ENCODE assay signal across 22 mouse cellular contexts in the genomic region with DNA sequence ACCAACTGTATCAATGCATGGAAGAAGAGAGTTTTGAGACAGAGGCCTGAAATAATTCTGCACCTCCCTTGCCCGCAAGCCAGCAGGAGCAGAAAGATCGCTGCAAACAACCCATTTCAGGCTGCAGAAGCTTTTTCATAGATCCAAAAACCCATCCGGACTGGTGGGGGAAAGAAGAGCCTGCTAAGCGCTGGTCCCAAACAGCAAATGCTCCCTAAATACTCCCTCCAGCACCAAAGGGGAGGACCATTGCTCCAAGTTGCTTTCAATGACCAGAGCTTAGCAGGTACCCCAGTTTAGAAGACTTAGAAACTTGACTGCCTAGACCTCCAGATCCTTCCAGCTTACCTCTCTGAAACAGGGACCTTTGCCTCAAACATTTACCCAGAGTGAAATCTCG. TPM values are rescaled to one million over a fixed set of nuclear protein-coding genes. Genes with fewer than 3 reads are reported as not detected.
"Had no signal": no experiment of that assay in that cellular context is flagged by ENCODE, and none has a peak within 500 bp of the region (broad histone marks: within the 10 kb centered on the region; RNA-seq: fewer than 3 reads in every experiment).

No protein-coding gene starts in this region.

- H3K27ac ChIP-seq: kidney, embryonic 15.5 days; left cerebral cortex, adult 2 months; limb, embryonic 13.5 days; liver, embryonic 12.5 days; liver, embryonic 15.5 days; lung, embryonic 15.5 days; midbrain, embryonic 10.5 days; stomach, embryonic 15.5 days had no signal

- H3K4me1 ChIP-seq: liver, embryonic 12.5 days had no signal

- H3K9me3 ChIP-seq: kidney, embryonic 15.5 days; limb, embryonic 13.5 days; liver, embryonic 12.5 days; liver, embryonic 15.5 days; lung, embryonic 15.5 days; midbrain, embryonic 10.5 days; stomach, embryonic 15.5 days had no signal

- H3K9ac ChIP-seq: kidney, embryonic 15.5 days; limb, embryonic 13.5 days; liver, embryonic 12.5 days; liver, embryonic 15.5 days; lung, embryonic 15.5 days; stomach, embryonic 15.5 days had no signal

- DNase-seq: kidney, adult 11 months; kidney, adult 8-10 months; kidney, postnatal 10 days; kidney, postnatal 36 days; layer of hippocampus, postnatal 36 days; liver; lung, adult 18-20 months; lung, postnatal 10 days; lung, postnatal 36 days; right cerebral cortex, adult 18-20 months; right cerebral cortex, postnatal 14 days; spleen, adult 18-20 months; thymus, postnatal 36 days had no signal

- H3K4me3 ChIP-seq: kidney, embryonic 15.5 days; left cerebral cortex, adult 2 months; liver, embryonic 12.5 days; liver, embryonic 15.5 days; lung, embryonic 15.5 days; megakaryocyte, embryonic 14.5 days; midbrain, embryonic 10.5 days; stomach, embryonic 15.5 days had no signal

- ATAC-seq: liver, embryonic 12.5 days had no signal

- H3K36me3 ChIP-seq: kidney, embryonic 15.5 days; limb, embryonic 13.5 days; liver, embryonic 12.5 days; liver, embryonic 15.5 days; lung, embryonic 15.5 days; midbrain, embryonic 10.5 days; stomach, embryonic 15.5 days had no signal

- H3K4me2 ChIP-seq: kidney, embryonic 15.5 days; liver, embryonic 12.5 days; liver, embryonic 15.5 days; lung, embryonic 15.5 days; stomach, embryonic 15.5 days had no signal

RNA-seq across cellular contexts. Expression of gene Msx2, which starts 1.1 kb away (rescaled TPM):
- polyA plus RNA-seq: liver, embryonic 15.5 days had no signal
